Mouse (Mus musculus) liver, embryonic 14.5 days (tissue): ENCODE measurements around the gene Haus3. TPM values are rescaled to one million over a fixed set of nuclear protein-coding genes. Genes with fewer than 3 reads are reported as not detected.

Experiments
- ATAC-seq: fragments of 200-750 bp; cut with Nextera tagmentation; 2 replicates; pipeline ENCODE4 v1.8.0; 2017; ENCODE audit warnings: moderate number of reproducible peaks, mild to moderate bottlenecking, moderate library complexity; ENCODE audit not compliant: insufficient read depth
- DNase-seq, 3 experiments: peaks; one replicate each; pipeline ENCODE4 v3.0.0-alpha.2; 2012 to 2013; ENCODE audit warnings: low read depth in 3 of 3, low spot score in 3 of 3
- H3K27ac ChIP-seq: fragments of 300-500 bp; sonication (generic); 2 replicates; pipeline ENCODE4 v1.5.1; 2014; ENCODE audit warnings: moderate library complexity, mild to moderate bottlenecking, control low read depth, inconsistent platforms
- H3K27me3 ChIP-seq: fragments of 300-500 bp; sonication (generic); 2 replicates; pipeline ENCODE4 v1.6.1; 2014; ENCODE audit warnings: mild to moderate bottlenecking, low read length, moderate library complexity; ENCODE audit not compliant: control insufficient read depth, insufficient read depth
- H3K36me3 ChIP-seq: fragments of 300-500 bp; sonication (generic); replicated peaks from 2 replicates; pipeline ENCODE4 v1.6.1; 2014; ENCODE audit warnings: low read depth; ENCODE audit not compliant: control insufficient read depth, insufficient read depth
- H3K4me1 ChIP-seq, 2 experiments: fragments of 200-500 bp in 1 of 2; fragments of 300-500 bp in 1 of 2; sonication (generic) in 1 of 2; replicated peaks; 2 replicates each; pipeline ENCODE4 v1.6.1; 2012 to 2014; ENCODE audit warnings: antibody characterized with exemption in 1 of 2, inconsistent platforms in 1 of 2, low read length in 1 of 2; ENCODE audit not compliant: control insufficient read depth in 2 of 2, insufficient read depth in 2 of 2
- H3K4me2 ChIP-seq: fragments of 300-500 bp; sonication (generic); 2 replicates; pipeline ENCODE4 v1.6.1; 2014; ENCODE audit warnings: low read depth, mild to moderate bottlenecking, control low read depth, moderate library complexity
- H3K4me3 ChIP-seq, 2 experiments: fragments of 200-500 bp in 1 of 2; fragments of 300-500 bp in 1 of 2; sonication (generic) in 1 of 2; 2 replicates each; pipeline ENCODE4 v1.5.1; 2012 to 2014; ENCODE audit warnings: low read depth in 2 of 2, low read length in 2 of 2, mild to moderate bottlenecking in 2 of 2, control low read depth in 1 of 2, inconsistent platforms in 1 of 2, moderate library complexity in 1 of 2; ENCODE audit not compliant: insufficient read depth in 1 of 2
- H3K9ac ChIP-seq: fragments of 300-500 bp; sonication (generic); replicated peaks from 2 replicates; pipeline ENCODE4 v1.6.1; 2014; ENCODE audit warnings: mild to moderate bottlenecking, control low read depth, moderate library complexity
- H3K9me3 ChIP-seq: fragments of 300-500 bp; sonication (generic); 2 replicates; pipeline ENCODE4 v1.6.1; 2016; ENCODE audit warnings: low read length, mixed read lengths; ENCODE audit not compliant: control insufficient read depth
- CTCF ChIP-seq: IDR thresholded peaks from 2 replicates; pipeline ENCODE4 v1.5.1; 2016; ENCODE audit warnings: antibody characterized with exemption, low read depth, control low read depth
- EP300 ChIP-seq: IDR thresholded peaks from 2 replicates; pipeline ENCODE4 v1.6.1; 2016; ENCODE audit warnings: antibody characterized with exemption, low read depth
- WGBS: fragments of 180-500 bp; shearing (Covaris S2); extraction: QIAGEN DNeasy Blood & Tissue Kit; methylation state at CpG from one replicate; pipeline ENCODE4 v1.1.7; 2014; ENCODE audit not compliant: insufficient replicate concordance; 5-methylcytosine and 5-hydroxymethylcytosine counted together
- polyA plus RNA-seq, 2 experiments: library from polyadenylated mRNA; depleted of rRNA in 1 of 2; stranded (reverse) in 1 of 2; unstranded in 1 of 2; fragments of >200 nt; fragmentation: Nextera tagmentation in 1 of 2; extraction: Ambion mirVana in 1 of 2; gene quantifications; 2 replicates each; pipeline versions ENCODE4 v1.2.1 to v1.2.3; 2012 to 2014

Gene Haus3
- polyA plus RNA-seq, 2 experiments: 9.3 to 21.7 TPM

DNA sequence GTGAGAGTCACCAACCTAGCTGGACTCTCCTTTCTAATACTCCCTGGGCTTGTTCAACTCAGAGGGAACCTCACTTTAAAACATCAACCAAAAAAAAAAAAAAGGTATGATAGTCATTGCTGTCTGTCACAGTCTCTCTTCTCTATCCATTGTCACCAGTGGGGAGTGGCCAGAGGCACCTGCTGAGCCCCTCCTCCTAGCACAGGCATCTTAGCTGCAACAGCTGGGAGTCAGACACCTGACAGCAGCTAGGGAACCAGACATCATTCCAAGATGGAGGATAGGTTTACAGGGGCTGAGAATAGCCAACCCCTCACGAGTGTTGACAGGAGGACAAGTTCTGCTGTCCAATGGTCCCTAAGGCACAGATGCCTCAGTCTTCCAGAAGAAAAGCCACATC, 25.1 kb upstream of the Haus3 start:
- ATAC-seq: no peak
- Histone ChIP-seq H3K4me1 (no peaks in the 10 kb centered on the region), H3K4me3 (no peak overlapping the region), H3K9ac (no peak overlapping the region), H3K36me3 (no peaks in the 10 kb centered on the region), H3K27ac (no peak overlapping the region), H3K9me3 (no peaks in the 10 kb centered on the region), H3K27me3 (no peaks in the 10 kb centered on the region), H3K4me2 (no peak overlapping the region)
- WGBS: 48% methylated on average over 1 of the region's 1 CpGs
- no peak for TF ChIP-seq CTCF
- no peak for TF ChIP-seq EP300
- DNase-seq: no peak

DNA sequence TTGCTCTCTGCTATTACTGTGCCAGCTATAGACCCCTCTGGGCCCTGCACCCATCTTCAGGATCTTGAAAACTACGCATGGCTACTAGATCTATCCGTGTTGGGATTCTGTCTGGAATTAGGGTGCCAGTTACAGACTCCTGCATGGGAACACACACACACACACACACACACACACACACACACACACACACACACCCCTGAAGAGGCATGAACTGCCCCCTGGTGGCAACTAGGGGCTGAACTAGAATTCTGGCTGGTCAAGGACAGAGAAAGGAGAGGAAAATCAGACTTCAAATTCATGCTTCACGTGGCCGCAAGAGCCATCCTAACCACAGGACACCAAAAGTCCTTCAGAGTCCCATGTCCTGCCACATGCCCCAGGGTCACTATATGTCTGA, 22.5 kb upstream of the Haus3 start:
- no peak for DNase-seq
- no peak for ATAC-seq
- 55% methylated on average over 4 of the region's 4 CpGs for WGBS

DNA sequence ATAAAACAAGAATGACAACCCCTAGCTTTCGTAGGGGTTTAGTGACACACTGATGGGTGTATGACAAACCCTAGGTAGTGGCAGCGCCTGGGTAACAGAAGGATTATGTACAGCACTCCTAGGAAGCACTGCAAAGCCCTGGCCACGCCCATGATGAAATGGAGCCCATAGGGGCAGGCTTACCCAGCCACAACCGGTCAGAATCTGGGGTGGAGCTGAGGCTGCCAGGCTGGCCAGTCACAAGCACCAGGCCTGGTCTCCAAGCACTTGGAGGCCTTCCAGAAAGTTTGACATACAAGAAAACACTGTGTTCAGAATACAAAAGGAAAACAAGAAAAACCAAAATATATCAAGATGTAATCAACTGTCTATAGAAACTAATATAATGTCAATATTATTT, 21.7 kb upstream of the Haus3 start:
- H3K27me3 ChIP-seq: no peaks in the 10 kb centered on the region
- DNase-seq (no peak), ATAC-seq (no peak)
- H3K4me3 ChIP-seq: no peak overlapping the region
- WGBS: 46% methylated on average over 4 of the region's 4 CpGs
- no peak for TF ChIP-seq EP300
- TF ChIP-seq CTCF: no peak
- no peak overlapping the region for H3K27ac ChIP-seq
- H3K4me1 ChIP-seq: peaks cover 7 to 12% of the 10 kb centered on the region in 2 experiments
- H3K4me2 ChIP-seq: no peak overlapping the region
- no peak overlapping the region for H3K9ac ChIP-seq
- no peaks in the 10 kb centered on the region for H3K9me3 ChIP-seq
- H3K36me3 ChIP-seq: no peaks in the 10 kb centered on the region

More for the DNA sequence above, 22.5 kb upstream of the Haus3 start:
- Histone ChIP-seq H3K4me3 (no peak overlapping the region), H3K36me3 (no peaks in the 10 kb centered on the region), H3K9ac (no peak overlapping the region), H3K4me2 (no peak overlapping the region), H3K27me3 (no peaks in the 10 kb centered on the region), H3K4me1 (peaks cover 5 to 7% of the 10 kb centered on the region in 2 experiments), H3K27ac (no peak overlapping the region), H3K9me3 (no peaks in the 10 kb centered on the region)
- TF ChIP-seq EP300: no peak
- peak; percentile 62 for TF ChIP-seq CTCF

DNA sequence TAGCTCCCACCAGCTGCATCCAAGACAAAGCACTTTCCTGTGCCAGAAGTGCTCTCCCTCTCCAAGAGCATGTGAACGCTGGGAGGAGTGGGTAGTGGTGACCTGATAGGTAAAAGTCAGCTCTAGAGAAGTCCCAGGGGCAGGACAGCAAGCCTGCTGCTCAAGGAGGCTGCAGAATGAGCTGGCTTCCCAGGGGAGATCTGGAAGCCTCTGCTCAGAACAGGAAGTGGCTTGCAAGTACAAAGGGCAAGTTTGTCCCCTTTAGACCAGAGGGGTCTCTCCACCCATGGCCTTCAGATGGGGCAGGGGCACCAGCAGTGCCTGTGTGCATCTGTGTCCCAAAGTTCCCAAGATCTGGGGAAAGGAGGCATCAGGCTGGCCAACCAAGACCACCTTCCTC, 20.2 kb upstream of the Haus3 start:
- TF ChIP-seq CTCF (no peak), EP300 (no peak)
- H3K27ac ChIP-seq: no peak overlapping the region
- no peak for DNase-seq

DNA sequence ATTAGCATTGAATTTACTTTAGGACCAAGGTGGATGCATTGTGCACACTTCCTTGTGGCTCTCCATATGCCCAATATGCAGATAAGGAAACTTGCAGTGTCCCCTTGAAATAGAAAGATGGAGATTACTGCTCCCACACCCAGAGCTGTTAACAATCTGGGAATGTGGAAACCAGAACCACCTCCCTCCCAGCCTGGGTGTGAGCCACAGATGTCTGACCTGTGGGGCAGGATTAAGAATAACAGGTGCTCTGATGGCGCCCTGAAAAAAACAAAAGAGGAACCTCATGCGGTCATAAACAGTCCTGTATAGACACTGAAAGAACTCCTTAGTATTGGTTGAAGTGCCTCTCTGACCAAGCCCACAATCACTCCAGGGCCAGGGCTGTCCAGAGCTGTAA, 19.5 kb upstream of the Haus3 start:
- DNase-seq (no peak), ATAC-seq (no peak)
- H3K4me2 ChIP-seq: peak overlapping the region; percentile 99
- H3K36me3 ChIP-seq: no peaks in the 10 kb centered on the region
- TF ChIP-seq CTCF (no peak), EP300 (no peak)
- H3K4me3 ChIP-seq: no peak overlapping the region
- WGBS: 45% methylated on average over 2 of the region's 2 CpGs
- no peak overlapping the region for H3K9ac ChIP-seq
- no peaks in the 10 kb centered on the region for H3K27me3 ChIP-seq
- peaks cover 7 to 12% of the 10 kb centered on the region in 2 experiments for H3K4me1 ChIP-seq
- H3K9me3 ChIP-seq: no peaks in the 10 kb centered on the region
- H3K27ac ChIP-seq: no peak overlapping the region

More for the DNA sequence above, 20.2 kb upstream of the Haus3 start:
- Histone ChIP-seq H3K36me3 (no peaks in the 10 kb centered on the region), H3K4me3 (no peak overlapping the region), H3K9ac (no peak overlapping the region), H3K27me3 (no peaks in the 10 kb centered on the region), H3K4me1 (peaks cover 7 to 12% of the 10 kb centered on the region in 2 experiments), H3K9me3 (no peaks in the 10 kb centered on the region), H3K4me2 (no peak overlapping the region)
- no peak for ATAC-seq
- WGBS: 50% methylated on average over 1 of the region's 1 CpGs
